Mouse (Mus musculus) frontal cortex, postnatal 14 days (tissue): ENCODE measurements at regions not wholly inside any gene's neighbourhood (a gene's known extent, or its start where the extent isn't known, plus 50 kb on each side); places are given as distances from the start of the nearest gene placed in this dataset.
A peak's percentile ranks its signal among the peaks of the same experiment; 100 is the strongest.

Experiments
- DNase-seq, 2 experiments: peaks; one replicate each; pipeline ENCODE4 v3.0.0; 2022; ENCODE audit warnings: low spot score in 2 of 2

DNA sequence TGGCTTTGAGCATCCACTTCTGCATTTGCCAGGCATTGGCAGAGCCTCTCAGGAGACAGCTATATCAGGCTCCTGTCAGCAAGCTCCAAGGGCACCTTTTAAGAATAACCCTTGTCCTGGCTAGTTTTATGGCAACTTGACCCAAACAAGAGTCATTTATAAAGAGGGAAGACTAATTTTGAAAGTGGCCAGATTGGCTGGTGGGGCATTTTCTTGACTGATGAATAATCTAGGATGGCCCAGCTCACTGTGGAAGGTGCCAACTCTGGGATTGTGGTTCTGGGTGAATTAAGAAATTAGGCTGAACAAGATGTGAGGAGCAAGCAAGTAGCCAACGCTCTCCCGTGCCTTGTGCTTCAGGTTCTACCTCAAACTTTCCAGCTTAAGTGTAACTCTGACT lies 937.8 kb downstream of the Gsdmc2 start:
- no peak for DNase-seq

GRCm38 (mm10) chr15:62903047-62903822 lies 941.7 kb downstream of the Gsdmc2 start:
- peak; percentile 80 to 87 for DNase-seq

- DNase-seq: no peak
These were observed 943.0 kb downstream of the Gsdmc2 start for GRCm38 (mm10) chr15:62901955-62902354.

DNA sequence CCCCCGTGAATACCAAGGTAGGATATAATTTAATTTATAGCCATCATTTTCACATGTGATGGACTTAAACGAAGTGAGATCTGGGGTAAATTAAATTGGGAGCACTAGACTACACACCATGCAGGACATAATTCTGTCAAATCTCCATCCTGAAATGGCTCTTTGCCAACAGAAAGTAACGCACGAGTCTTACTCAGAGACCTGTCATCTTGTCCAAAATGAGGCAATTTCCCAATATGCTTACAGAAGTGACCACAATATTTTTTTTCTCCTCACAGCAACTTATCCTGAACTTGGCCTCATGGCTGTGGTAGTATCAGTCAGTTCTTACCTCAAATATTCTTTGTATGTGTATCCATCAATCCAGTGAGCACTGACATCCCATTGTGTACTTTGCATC lies 955.2 kb downstream of the Gsdmc2 start:
- no peak for DNase-seq

DNA sequence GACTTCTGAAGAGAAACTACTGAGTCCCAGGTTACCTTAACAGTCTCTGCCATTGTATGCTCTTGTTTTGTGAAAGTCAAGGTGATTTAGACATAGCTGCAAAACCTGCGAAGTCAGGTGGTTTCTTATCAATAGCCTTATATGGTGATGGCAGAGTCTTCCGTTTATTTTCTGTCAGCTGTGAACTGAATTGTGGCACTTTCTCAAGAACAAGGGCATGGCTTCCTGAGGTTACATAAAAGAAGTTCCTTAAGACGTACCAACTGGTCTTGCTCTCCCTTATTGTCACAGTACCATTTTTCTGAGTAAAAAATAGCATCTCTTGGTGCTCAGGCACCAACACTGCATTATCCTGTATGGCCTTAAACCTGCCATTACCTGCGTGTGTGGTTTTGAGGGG lies 959.6 kb downstream of the Gsdmc2 start:
- DNase-seq: no peak

DNA sequence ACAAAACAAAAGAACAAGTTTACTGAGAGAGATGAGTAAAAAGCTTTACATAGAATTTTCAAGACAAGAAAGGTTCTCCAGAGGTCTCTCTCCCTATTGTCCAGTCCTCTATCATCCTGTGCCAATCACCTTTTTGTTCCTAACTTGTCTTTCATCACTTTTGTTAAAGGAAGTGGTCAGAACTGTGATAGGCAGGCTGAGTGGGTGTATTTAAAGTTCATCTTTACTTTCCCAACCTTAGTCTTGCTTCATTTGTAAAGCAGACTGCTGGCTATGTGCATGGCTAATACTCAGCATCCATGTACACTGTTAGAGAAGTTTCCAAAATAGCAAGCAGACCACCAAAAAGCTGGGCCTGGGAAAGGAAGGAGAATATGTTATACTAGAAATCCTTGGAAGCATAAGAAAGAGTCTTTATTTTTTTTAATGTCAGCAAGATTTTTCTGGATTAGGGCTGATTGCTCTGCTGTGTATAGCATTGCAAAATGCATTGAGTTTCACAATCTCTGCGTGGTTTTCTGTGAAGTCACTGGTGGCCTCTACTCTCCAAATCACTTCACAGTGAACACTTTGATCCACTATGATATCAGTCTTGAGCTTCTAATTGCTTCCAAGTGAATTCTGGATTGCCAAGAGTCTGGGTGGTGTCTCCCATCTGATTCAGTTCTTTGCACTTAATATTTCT lies 973.8 kb downstream of the Gsdmc2 start:
- no peak for DNase-seq

- DNase-seq: no peak
These were observed 982.4 kb downstream of the Gsdmc2 start for GRCm38 (mm10) chr15:62862574-62862973.

- DNase-seq: no peak
These were observed 983.6 kb downstream of the Gsdmc2 start for GRCm38 (mm10) chr15:62861422-62861821.

DNA sequence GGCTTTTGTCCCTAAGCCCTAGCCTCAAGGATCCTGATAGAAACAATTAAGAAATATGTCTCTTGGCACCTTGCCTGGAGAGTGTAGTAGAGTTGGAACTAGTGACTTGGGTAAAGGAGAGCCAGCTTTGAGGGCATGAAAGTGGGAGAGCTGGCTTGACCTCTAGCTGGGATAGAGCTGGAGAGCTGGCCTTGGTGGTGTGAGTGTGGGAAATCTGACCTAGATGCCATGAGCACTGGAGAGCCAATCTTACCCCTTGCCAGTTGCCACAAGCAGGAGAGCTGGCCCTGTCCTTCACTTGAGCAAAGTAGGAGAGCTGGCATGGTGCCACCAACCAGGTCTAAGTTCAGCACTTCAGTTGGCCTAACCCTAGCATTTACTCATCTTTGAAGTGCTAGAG lies 995.7 kb downstream of the Gsdmc2 start:
- no peak for DNase-seq

GRCm38 (mm10) chr15:62845884-62846283 lies 999.1 kb downstream of the Gsdmc2 start:
- DNase-seq: no peak

GRCm38 (mm10) chr15:62825586-62825985 lies 1019.4 kb downstream of the Gsdmc2 start:
- no peak for DNase-seq

DNA sequence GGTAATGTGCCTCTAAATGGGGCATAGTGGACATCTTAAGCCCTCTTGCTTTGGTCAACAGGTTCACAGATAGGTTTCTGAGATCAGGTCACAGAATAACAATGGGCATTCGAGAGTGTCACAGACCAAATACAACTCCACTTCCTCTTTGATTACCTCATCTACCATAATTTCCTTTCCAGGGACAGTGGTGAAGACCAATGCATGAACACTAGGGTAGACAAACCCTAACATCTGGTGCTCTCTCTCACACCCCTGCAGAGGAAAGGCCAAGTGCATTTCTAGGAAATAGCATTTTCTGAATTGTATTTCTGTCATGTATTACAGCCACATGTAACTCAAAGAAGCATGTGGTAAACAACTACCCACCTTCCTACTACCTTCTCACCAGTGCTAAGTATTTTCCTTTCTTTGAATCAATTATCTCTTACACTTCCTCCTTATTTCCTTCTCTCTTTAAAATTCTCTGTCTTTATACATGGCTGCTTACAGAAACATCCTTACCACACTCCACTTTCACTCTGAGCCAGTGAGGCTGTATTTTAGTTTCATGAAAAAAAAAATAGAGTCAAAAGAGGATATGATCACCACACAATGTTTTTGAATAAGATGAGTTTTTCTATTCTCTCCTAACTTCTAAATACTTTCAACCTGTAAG lies 1021.0 kb downstream of the Gsdmc2 start:
- no peak for DNase-seq

DNA sequence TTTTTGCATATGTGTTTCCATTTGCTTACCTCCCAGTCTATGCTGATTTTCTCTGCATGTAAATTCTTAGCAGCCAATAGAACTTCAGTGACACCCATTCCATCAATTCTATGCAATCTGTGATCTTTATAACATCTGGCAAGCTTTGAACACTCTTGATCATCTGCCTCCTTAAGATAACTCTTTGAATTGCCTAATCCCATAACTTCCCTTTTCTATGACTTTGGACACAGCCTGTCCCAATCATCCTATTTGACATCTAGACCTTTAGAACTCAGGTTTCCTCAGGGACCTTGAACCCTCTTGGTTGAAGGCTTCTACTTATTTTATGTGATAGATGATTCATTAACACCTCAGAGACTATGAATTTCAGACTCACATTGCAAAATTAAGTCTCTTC lies 1022.7 kb downstream of the Gsdmc2 start:
- DNase-seq: no peak

GRCm38 (mm10) chr15:62813093-62813492 lies 1031.9 kb downstream of the Gsdmc2 start:
- no peak for DNase-seq

GRCm38 (mm10) chr15:62812026-62812425 lies 1033.0 kb downstream of the Gsdmc2 start:
- peak in 1 of 2 experiments; percentile 3 for DNase-seq

GRCm38 (mm10) chr15:62809320-62809719 lies 1035.7 kb downstream of the Gsdmc2 start:
- DNase-seq: no peak

GRCm38 (mm10) chr15:62808087-62808808 lies 1036.7 kb downstream of the Gsdmc2 start:
- DNase-seq: no peak

DNA sequence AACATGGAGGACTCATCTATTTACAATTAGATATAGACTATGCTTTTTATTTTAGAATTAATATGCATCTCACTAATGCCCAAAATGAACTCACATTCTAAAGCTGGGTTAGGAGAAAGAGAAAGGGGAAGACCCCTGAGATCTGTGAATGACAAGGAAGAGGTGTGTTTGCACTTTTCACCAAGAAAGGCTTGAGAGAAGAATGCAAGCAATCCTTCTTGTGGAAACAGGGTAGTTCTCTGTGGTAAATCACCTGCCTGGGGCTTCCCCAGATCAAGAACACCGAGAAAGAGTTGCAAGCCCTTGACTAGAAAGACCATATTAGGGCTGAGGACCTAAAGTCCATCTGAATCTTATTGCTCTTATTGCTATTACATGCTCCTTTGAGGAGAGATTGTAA lies 1037.6 kb downstream of the Gsdmc2 start:
- no peak for DNase-seq

- no peak for DNase-seq
These were observed 1042.2 kb downstream of the Gsdmc2 start for GRCm38 (mm10) chr15:62802770-62803169.

GRCm38 (mm10) chr15:62798731-62799130 lies 1046.2 kb downstream of the Gsdmc2 start:
- no peak for DNase-seq

DNA sequence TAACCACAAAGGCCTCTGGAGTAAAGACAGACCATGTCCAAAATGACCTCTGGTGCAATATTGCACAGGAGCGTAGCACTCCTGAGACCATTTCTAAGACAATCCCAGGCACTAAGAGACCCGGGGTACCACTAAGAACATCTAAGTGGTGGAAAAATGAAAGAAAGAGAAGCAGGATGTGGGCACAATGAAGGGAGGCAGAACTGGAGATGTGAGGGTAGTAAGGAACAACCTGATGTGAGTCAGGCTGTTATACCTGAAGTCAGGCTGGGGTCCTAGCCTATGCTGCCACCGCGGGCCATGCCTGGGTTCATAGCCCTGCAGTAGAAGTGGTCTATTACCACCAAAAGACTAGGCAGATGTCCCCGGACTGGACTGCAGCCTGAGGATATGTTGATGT lies 1051.4 kb downstream of the Gsdmc2 start:
- DNase-seq: no peak

- no peak for DNase-seq
These were observed 1052.9 kb downstream of the Gsdmc2 start for GRCm38 (mm10) chr15:62792084-62792483.
